Mouse (Mus musculus): Measurements from ENCODE around the gene Mpp3. TPM values are rescaled to one million over a fixed set of nuclear protein-coding genes. Genes with fewer than 3 reads are reported as not detected.
A peak's percentile ranks its signal among the peaks of the same experiment; 100 is the strongest.

The Mpp3 gene
- total RNA-seq, 2 experiments from 2014 or later, result 77.6 to 89.6 TPM

DNA sequence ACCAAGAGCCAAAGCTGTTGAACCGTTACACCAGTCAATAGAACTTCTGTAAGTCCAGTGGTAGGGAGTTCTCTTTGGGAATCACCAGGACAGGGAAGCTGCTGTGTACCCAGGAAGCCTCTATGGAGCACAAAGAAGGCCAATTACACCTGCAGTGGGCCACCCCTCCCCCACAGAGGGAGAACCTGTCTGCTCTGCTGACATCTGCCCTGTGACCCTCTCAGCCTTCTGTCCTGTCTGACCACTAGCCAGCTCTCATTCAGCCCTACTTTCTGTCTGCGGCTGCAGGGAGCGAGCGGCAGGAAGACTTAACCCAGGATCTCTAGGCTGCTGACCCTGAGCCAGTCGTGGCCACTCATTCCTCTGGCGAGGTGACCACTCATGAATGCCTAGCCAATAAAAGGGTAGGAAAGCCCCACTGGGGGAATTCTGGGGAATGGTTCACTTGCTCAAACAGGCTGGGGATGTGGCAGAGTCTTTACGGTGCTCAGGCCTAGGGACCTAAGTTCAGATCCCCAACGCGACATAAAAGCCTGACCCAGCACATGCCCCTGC, 47.6 kb downstream of the Mpp3 start:
- DNase-seq (ENCODE audit: low spot score in 2 of 2), result no peak

DNA sequence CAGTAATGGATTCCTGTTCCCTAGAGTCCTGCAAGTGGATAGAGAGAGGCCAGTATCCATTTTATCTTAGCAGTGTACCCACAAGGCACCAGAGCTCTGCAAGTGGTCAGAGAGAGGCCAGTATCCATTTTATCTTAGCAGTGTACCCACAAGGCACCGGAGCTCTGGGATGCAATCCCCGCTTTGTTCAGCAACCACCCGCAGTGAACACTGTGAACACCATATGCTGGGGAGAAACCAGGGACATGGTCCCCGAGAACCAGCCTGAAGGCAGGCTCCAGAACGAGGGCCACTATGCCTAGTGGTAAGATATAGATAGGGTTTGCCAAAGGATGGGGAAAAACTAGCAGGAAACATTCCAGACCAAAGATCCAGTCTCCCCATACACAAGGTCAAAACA, 49.1 kb downstream of the Mpp3 start:
- DNase-seq (ENCODE audit: low spot score in 2 of 2), result no peak

DNA sequence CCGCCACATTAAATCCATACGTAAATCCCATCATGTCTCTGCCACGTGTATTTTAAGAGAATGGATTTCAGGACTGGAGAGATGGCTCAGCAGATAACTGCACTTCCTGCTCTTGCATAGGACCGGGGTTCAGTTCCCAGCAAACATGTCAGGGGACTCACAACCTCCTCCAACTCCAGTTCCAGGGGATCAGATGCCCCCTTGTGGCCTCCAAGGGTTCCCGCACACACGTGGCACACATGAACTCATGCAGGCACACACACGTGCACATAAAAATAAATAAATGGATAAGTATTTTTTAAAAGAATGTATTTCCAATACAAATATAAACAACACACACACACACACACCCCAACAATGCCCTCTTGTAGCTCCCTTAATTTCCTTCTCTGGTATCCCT, 51.3 kb downstream of the Mpp3 start:
- no peak for DNase-seq (ENCODE audit: low spot score in 2 of 2)

DNA sequence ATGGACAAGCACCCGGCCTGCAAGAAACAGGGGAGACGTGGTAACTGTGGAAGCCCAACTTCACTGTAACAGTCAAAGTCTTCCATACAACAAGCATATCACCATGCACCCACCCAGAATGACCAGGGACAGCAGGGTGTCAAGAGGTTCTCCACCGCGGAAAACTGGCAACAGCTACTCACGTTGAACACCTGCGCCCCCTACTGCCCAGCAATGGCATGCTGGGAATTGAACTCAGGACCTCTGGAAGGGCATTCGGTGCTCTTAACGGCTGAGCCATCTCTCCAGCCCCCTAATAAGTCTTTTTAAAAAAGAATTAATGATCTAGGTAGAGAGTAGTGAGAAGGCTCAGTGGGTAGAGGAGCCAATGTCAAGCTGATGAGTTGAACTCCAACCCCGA, 53.3 kb downstream of the Mpp3 start:
- no peak for DNase-seq (ENCODE audit: low spot score in 2 of 2)

DNA sequence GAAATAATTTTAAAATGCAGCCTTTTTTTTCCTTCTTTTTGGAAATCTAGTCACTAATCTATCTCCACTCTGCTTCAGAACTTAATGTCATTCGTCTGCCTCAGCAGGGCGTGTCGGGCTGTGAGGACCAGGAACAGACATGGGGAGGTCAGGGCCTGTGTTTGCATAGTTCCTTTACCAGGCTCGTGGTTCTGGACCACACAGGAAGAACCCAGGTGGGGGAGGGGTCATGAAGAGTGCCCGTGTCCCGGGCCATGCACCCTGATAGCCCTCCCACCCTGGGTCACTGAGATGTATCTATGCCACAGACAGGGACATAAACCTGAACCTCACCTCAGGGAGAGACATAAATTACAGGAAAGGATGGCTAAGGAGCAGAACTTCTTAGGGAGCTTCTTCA, 54.1 kb downstream of the Mpp3 start:
- DNase-seq (ENCODE audit: low spot score in 2 of 2), result no peak

DNA sequence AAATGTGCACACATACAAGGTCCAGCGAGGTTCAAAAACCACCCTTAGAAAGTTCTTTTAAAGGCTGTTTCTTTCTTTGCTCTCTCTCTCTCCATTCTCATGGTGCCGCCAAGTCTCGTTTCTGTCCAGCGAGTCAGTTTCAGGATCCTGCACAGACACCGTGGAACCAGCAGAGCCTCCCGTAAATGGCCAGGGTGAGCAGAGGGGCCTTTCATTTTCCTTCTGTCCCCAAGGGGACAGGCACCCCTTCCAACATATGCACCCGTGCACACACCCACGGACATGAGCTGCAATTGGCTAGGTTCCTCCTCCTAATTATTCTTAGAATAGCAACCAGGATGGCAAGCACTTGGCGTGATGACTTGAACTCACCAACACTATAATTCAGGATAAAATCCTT, 54.8 kb downstream of the Mpp3 start:
- no peak for DNase-seq (ENCODE audit: low spot score in 2 of 2)

DNA sequence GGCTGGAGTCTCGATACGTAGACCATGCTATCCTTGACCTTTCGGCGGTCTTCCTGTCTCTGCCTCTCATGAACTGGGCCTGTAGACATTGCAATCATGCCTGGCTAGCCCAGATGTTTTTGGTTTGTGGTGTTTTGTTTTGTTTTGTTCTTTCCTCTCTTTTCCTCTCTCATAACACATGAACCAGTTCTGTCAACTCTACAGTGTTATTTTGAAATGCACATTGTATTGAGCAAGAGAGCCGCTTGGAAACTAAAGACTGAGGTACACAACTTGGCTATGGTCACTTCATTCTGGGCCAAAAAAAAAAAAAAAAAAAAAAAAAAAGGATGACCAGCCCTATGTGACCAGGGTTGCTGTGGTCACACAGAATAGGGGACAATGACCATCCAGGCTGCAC, 55.6 kb downstream of the Mpp3 start:
- no peak for DNase-seq (ENCODE audit: low spot score in 2 of 2)

DNA sequence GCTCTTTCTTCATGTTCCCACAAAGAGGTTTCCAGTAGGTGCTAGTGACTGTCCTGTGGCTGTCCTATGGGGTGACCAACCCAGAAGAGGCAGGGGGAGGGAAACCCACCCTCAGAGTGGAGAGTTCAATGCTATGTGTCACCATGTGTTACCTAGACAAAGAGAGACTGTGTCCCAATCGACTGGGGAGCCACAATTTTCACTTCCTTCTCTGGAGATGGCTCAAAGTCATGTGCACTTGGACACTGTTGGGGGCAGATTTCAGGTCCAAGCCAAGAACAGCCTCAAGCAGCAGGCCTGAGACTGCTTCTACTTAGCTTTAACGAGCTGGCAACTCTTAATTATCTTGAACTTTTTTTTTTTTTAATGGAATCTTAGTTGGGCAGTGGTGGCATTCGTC, 56.2 kb downstream of the Mpp3 start:
- DNase-seq (ENCODE audit: low spot score in 2 of 2), result no peak

DNA sequence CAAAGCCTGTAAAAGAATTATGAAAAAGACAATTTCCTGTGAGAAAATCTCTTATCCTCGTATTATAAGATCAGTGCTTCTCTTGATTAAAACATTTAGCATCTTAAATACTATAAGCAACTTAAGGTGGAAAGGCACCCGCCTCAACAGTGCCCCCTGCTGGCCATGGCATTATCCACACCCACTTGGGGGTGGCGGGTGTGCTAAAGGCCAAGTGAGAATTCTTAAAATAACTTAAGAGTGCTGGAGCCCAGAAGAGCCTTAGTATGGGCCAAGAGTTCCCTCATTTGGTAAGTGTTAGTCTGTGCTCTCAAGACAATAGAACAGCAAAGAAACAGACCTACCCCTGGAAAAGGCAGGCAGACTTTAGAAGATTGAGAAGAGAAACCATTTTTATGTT, 56.9 kb downstream of the Mpp3 start:
- no peak for DNase-seq (ENCODE audit: low spot score in 2 of 2)

DNA sequence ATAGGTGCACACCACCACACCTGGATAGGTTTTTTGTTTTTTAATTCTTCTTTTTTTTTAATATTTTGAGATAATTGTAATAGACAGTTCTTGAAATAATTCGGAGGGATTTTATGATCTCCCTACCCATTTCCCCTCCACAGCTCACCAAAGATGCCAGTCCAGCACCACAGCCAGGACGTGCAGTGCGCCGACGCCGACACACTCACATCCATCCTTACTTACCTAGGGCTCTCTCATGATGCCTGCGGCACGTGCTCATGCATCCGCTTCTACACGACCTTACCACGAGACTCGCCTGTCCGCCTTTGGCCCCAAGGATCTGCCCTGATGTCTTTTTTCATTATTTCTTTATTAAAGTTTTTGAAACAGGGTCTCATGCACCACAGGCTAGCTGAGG, 58.4 kb downstream of the Mpp3 start:
- DNase-seq (ENCODE audit: low spot score in 2 of 2), result no peak

DNA sequence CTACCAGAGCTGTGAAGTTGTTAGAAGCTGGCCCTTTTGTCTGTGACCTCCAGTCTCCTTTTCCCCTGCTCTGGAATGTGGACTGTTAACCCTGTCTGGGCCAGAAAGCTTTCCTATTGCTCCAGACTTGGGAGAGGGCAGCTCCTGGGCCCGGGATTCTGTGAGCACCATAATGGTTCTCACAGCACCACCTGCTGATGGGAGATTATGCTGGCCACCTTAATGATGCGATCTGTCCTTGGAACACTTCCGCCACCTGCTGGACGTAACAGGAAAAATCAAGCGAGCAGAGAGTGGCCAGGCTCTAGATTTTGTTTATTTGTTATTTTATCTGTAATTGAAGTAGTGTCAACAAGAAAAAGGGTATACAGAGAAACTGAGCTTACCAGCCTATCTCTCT, 59.5 kb downstream of the Mpp3 start:
- DNase-seq (ENCODE audit: low spot score in 2 of 2), result peak; percentile 83 to 85

DNA sequence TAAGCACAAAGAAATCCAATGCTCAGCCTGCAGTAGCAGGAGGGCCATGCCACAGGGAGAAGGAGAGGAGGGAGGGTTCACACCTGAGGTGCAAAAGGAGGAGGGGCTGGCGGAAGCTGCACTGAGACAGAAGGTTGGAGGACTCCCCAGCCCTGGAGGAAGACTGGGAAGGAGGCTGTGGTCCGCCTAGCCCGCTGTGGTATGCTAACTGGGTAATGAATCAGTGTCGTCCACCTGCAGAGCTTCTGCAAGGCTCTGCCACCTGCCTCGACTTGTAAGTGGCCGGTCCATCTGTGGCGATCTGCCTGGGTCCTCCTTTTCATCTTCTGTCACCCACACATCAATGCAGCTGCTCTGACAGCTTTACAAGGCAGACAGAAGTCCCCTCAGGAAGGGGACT, 60.0 kb downstream of the Mpp3 start:
- DNase-seq (ENCODE audit: low spot score in 2 of 2), result no peak

DNA sequence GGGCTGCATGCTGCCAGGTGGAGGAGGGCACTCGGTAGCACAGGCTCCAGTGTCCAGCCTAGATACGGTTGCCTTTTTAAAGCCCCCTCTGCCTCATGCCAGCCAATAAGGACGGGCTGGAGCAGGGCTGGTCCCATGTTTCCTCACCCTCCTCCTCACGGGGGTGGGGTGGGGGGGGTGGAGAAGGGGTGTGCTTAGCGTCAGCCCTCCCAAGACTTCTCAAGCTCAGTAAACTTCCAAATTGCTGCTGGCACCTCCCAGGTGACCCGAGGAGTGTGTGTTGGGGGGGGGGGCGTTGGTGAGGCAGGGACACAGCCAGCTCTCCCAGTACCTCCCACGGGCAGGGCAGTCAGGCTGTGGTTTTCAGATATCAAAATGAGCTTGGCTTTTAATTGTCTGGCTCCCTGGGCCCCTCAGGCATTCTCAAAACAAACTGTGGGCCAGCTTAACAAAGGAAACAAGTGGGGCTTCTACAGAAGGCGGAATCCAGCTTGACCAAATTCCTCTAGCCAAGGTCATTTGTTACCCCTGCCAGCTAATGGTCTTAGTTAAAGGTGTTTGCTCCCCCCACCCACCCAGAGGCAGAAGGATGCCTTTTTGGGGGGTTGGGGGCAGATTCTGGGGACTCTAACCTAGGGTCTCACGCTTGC, 61.2 kb downstream of the Mpp3 start, which contains the start of gene Sost:
TSS of gene Sost (minus strand) at position 51 of the 650 bp plus-strand sequence.
- no peak for DNase-seq (ENCODE audit: low spot score in 2 of 2)

DNA sequence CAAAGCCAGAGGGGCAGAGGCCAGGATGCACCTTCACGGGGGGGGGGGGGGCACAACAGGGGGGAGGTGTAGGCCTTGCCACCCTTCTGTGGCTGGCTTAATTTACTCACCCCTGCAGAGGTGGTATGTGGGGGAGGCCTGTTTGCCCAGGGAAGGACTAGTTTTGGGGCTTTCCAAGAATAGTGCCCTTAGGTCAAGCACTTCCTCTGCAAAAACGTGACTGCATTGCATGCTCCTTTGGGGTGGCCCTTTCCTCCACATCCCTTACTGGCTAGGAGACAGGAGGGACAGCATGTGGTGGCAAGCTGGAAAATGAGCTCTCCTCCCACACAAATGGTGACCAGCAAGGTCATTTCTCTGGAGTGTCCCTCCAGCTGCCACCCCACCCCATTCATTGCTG, 62.7 kb downstream of the Mpp3 start:
- DNase-seq (ENCODE audit: low spot score in 2 of 2), result no peak

DNA sequence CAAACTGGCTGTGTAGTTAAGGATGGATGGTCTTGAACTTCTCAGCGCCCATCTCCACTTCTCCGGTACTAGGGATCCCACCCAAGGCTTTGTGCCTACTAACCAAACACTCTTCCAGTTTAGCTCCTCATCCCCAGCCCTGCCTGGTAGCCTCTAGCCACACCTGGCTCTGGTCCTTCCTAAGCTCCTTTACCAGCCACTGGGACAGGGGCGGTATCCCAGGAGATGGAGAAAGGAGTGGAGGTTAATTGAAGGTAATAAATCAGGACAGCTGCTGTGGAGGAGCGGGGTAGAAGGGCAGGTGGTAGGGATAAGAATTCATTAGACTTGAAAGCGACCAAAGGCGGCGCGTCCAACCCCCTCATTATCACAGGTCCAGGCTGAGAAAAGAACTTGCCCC, 63.6 kb downstream of the Mpp3 start:
- no peak for DNase-seq (ENCODE audit: low spot score in 2 of 2)

DNA sequence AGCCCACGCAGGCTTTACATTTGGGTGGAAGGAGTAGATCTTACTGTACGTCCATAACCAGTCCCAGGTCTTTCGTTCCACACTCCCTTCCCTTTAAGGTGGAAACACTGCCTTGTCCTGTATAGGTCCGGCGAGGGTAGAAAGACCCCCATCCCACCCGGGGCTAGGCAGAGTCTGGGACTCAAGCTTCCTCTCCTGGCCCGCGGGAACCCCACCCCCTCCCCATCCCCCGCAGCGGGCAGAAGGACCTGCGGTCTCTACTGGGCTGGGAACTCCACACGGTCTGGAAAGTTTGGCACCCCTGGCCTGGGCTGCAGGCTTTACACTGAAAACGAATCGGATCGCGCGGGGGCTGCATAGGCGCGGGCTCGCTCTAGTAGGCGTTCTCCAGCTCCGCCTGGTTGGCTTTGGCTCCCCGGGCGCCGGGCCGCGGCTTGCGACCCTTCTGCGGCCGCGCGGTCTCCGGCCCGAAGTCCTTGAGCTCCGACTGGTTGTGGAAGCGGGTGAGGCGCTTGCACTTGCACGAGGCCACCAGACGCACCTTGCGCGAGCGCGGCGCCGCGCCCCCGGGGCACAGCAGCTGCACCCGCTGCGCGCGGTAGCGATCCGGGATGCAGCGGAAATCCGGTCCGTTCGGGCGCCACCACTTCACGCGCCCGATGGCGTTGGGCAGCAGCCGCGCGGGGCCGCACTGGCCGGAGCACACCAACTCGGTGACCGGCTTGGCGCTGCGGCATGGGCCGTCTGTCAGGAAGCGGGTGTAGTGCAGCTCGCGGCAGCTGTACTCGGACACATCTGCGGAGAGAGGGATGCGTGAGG, 64.6 kb downstream of the Mpp3 start:
- DNase-seq (ENCODE audit: low spot score in 2 of 2), result no peak

DNA sequence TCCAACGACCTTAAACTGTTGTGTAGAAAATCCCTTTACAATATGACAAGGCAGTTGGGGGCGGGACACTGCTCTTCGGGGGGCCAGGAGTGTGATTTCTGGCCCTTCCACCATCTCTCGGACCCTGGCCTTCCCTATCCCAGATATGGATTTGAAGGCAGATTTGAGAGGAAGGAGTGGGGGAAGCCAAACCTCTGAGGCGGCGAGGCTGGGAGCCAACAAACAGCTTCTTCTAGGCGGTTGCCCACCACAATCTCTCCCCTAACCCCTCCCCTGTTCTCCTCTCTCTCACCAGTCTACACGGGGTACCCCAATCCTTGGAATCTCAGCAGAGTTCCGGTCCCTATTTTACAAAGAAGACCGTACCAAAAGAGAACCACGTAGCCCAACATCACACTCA, 65.2 kb downstream of the Mpp3 start:
- no peak for DNase-seq (ENCODE audit: low spot score in 2 of 2)

DNA sequence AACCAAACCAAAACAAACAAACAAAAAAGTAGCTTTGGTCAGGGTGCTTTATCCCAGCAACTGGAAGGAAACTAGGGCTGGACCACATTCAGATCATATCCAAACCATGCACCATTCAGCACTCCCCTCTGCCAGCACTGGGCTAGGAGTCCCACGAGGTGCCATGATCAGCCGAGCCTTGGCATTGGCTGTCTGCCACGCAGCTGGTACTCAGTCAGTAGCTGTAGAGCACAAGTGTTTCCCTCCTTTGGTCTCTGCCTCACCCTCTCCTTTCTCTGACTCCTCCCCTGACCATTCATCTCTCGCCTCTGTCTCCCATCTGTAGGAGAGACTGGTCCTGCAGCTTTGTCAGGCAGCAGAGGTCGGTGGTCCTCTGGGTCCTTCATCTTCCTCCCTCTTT, 70.8 kb downstream of the Mpp3 start:
- DNase-seq (ENCODE audit: low spot score in 2 of 2), result no peak

DNA sequence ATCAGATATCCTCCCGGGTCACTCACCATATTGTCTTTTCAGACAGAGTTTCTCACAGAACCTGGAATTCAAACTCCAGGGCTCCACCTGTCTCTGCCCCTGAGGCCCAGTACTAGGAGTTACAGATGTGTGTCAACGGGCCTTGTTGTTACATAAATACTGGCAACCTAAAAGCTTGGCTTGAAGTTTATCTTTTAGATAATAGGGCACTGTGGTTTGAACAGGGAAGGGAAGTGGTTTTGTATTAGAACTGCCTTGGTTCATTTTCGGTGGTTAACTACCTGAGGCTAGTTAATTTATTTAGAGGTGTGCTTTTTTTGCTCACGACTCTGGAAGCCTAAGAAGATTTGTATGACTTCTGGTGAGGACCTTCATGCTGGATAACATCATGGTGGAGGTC, 74.8 kb downstream of the Mpp3 start:
- DNase-seq (ENCODE audit: low spot score in 2 of 2), result no peak

DNA sequence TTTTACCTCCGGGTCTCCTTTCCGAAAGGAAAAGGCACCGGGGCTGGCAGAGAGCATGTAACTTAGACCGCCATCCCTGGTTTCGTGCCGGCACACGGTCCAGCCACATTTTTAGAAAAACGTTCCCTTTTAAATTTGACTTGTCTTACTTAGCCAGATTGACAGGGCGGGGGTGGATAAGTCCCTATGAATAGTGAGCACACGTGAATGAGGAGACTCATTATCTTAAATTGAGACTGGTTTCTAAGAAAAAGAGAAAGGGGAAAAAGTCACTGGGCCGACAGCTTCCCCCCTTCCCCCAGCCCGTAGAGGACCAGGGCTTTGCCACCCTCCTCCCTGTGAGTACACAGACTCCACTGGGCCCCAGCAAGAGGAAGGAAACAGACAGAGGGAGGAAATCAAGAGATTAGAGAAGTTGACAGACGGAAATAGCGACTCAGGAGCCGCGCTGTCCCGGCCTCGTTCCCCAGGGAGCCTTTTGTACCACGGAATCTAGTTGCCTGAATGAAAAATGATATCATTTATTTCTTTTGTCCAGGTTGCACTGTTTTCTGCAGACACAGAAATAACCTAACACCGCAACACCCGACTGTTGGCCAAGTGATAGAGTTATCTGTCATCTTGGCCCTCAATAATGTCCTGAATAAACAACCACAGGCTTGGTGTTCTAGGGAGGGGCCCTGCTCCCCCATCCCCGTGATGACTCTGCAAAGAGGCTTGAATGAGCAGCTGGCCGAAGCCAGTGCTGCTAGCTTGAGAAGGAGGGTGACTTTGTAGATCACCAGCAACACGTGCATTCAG, 75.5 kb downstream of the Mpp3 start:
- DNase-seq (ENCODE audit: low spot score in 2 of 2), result no peak

DNA sequence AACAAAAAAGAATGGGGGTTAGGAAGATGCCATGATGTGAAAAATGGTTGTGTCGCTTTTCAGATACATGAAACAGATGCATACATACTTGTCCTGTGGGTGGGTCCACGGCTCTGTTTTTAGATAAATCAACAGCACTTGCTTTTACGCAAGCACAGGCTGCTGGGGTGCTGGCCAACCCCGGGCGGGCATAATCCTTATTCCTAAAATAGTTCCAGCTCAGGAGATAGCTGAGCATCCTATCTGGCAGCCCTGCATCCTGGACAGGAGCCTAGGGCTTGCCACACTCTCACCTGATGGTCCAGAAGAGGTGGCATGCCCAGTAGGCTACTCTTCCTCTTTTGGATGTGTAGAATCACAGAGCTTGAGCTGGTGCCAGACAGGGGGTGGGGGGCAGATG, 78.2 kb downstream of the Mpp3 start:
- DNase-seq (ENCODE audit: low spot score in 2 of 2), result no peak
